Mouse (Mus musculus): Measurements from ENCODE around the gene Crkl. TPM values are rescaled to one million over a fixed set of nuclear protein-coding genes. Genes with fewer than 3 reads are reported as not detected.

The Crkl gene
- polyA plus RNA-seq, 1 experiment from 2014 or later, result 29.9 TPM

DNA sequence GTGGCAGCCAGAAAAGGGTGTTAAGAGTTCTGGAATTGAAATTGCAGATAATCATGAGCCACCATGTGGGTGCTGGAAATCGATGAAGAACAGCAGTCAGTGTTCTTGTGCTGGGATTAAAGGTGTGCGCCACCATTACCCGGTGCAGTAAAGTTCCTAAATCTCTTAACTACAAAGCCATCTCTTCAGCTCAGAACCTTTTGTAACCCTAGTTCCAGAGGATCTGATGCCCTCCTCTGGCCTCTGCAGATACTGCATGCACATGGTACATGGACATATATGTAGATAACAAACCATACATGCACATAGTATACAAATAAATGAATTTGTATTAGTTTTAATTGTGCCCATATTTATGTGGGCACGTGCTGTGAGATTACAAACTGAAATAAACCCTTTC lies 8.5 kb downstream of the Crkl start:
- H3K4me2 ChIP-seq (replicated peaks; ENCODE audit: low read depth), result no peak overlapping the region
- no peak overlapping the region for H3K4me3 ChIP-seq (ENCODE audit: low read depth, low read length)
- ATAC-seq, result no peak
- peaks cover 9% of the 10 kb centered on the region; the same call in 1 of the 2 replicates for H3K36me3 ChIP-seq (ENCODE audit: control insufficient read depth, insufficient read depth)
- H3K9ac ChIP-seq (ENCODE audit: low read depth, low read length), result no peak overlapping the region; the same call in 1 of the 2 replicates
- peak; percentile 69 for TF ChIP-seq CTCF (IDR thresholded peaks at IDR 0.05; ENCODE audit: low read depth)
- H3K9me3 ChIP-seq (ENCODE audit: control insufficient read depth), result no peaks in the 10 kb centered on the region
- H3K27ac ChIP-seq (ENCODE audit: low read depth, low read length), result no peak overlapping the region
- 0 out of 2 replicates have a peak, but pooled peaks cover 2% of the 10 kb centered on the region for H3K4me1 ChIP-seq (replicated peaks; ENCODE audit: control insufficient read depth, insufficient read depth, low read length)
- 85% methylated on average over 4 of the region's 4 CpGs for WGBS
- H3K27me3 ChIP-seq (replicated peaks; ENCODE audit: control insufficient read depth, insufficient read depth, low read length), result no peaks in the 10 kb centered on the region

DNA sequence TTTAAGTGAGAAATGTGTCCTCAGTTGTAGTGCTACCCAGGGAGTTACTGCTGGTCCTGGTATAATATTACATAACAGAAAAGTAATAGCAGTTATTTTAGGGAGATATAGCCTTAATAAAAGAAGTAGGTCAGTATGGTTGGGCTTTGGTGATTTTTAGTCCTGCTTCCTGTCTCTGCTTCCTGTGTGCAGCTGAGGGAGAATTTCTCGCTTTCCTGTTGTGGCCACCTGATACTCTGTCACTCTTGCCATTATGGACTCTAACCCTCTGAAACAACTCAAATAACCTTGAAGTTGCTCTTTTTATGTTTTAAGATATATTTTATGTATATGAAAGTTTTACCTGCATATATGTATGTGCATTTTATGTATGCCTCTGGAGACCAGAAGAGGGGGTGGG lies 9.8 kb downstream of the Crkl start:
- no peak for ATAC-seq
- Histone ChIP-seq H3K4me2 (replicated peaks; ENCODE audit: low read depth) (no peak overlapping the region), H3K9me3 (ENCODE audit: control insufficient read depth) (no peaks in the 10 kb centered on the region), H3K4me1 (replicated peaks; ENCODE audit: control insufficient read depth, insufficient read depth, low read length) (no peaks in the 10 kb centered on the region), H3K36me3 (ENCODE audit: control insufficient read depth, insufficient read depth) (peaks cover 6% of the 10 kb centered on the region; the same call in 1 of the 2 replicates), H3K9ac (ENCODE audit: low read depth, low read length) (no peak overlapping the region), H3K27me3 (replicated peaks; ENCODE audit: control insufficient read depth, insufficient read depth, low read length) (no peaks in the 10 kb centered on the region), H3K27ac (ENCODE audit: low read depth, low read length) (no peak overlapping the region), H3K4me3 (ENCODE audit: low read depth, low read length) (no peak overlapping the region)
- no peak for TF ChIP-seq CTCF (IDR thresholded peaks at IDR 0.05; ENCODE audit: low read depth)
- 56% methylated on average over 1 of the region's 1 CpGs for WGBS

- Histone ChIP-seq H3K4me1 (replicated peaks; ENCODE audit: control insufficient read depth, insufficient read depth, low read length) (no peaks in the 10 kb centered on the region), H3K4me2 (replicated peaks; ENCODE audit: low read depth) (no peak overlapping the region), H3K9ac (ENCODE audit: low read depth, low read length) (no peak overlapping the region), H3K27me3 (replicated peaks; ENCODE audit: control insufficient read depth, insufficient read depth, low read length) (no peaks in the 10 kb centered on the region), H3K27ac (ENCODE audit: low read depth, low read length) (no peak overlapping the region), H3K9me3 (ENCODE audit: control insufficient read depth) (no peaks in the 10 kb centered on the region), H3K4me3 (ENCODE audit: low read depth, low read length) (no peak overlapping the region), H3K36me3 (ENCODE audit: control insufficient read depth, insufficient read depth) (peaks cover 4% of the 10 kb centered on the region; the same call in 1 of the 2 replicates)
- WGBS, result 72% methylated on average over 2 of the region's 2 CpGs
- TF ChIP-seq CTCF (IDR thresholded peaks at IDR 0.05; ENCODE audit: low read depth), result no peak
- no peak for ATAC-seq
These were observed 11.4 kb downstream of the Crkl start for GRCm38 (mm10) chr16:17463184-17463583.

DNA sequence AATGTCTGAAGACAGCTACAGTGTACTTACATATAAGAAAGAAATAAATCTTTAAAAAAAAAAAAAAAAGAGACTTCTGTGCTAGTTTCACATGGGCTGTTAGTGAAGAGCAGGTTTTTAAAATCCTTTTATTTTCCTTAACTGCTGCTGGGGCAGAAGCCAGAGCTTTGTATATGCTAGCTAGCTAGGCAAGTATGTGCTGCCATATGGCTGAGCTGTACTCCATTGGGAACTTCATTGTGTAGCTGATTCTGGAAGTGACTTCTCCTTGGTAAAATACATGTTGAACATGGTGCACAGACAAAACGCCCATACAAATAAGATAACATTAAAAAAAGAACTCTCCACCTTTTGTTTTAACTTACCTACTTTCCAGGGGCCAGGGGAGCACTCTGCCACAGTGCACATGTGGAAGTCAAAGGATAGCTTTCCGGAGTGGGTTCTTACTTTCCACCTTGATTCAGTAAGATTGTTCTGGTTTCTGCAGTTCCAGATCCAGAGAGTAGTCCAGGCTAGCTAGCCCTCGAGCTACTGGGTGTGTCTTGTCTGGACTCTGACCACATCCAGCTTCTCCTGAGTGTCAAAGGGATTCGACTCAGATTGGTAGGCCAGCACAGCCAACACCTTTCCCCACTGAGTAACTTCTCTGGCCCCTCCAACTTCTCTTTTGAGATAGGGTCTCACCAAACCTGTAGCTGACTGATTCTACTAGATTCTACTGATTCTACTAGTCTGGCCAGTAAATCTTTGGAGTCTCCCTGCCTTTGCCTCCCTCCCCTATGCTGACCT lies 15.3 kb downstream of the Crkl start:
- no peak for TF ChIP-seq CTCF (IDR thresholded peaks at IDR 0.05; ENCODE audit: low read depth)
- H3K4me1 ChIP-seq (replicated peaks; ENCODE audit: control insufficient read depth, insufficient read depth, low read length), result no peaks in the 10 kb centered on the region
- no peak overlapping the region for H3K4me3 ChIP-seq (ENCODE audit: low read depth, low read length)
- ATAC-seq, result peak; percentile 73; the same call in 1 of the 2 replicates
- H3K27me3 ChIP-seq (replicated peaks; ENCODE audit: control insufficient read depth, insufficient read depth, low read length), result no peaks in the 10 kb centered on the region
- no peak overlapping the region for H3K9ac ChIP-seq (ENCODE audit: low read depth, low read length)
- peak overlapping the region; percentile 55 for H3K27ac ChIP-seq (ENCODE audit: low read depth, low read length)
- no peaks in the 10 kb centered on the region for H3K9me3 ChIP-seq (ENCODE audit: control insufficient read depth)
- WGBS, result 54% methylated on average over 4 of the region's 4 CpGs
- 0 out of 2 replicates have a peak overlapping the region, but pooled peaks have one; percentile 25 for H3K4me2 ChIP-seq (replicated peaks; ENCODE audit: low read depth)
- peaks cover 21% of the 10 kb centered on the region for H3K36me3 ChIP-seq (ENCODE audit: control insufficient read depth, insufficient read depth)

- no peak overlapping the region for H3K27ac ChIP-seq (ENCODE audit: low read depth, low read length)
- no peak overlapping the region for H3K9ac ChIP-seq (ENCODE audit: low read depth, low read length)
- no peak for TF ChIP-seq CTCF (IDR thresholded peaks at IDR 0.05; ENCODE audit: low read depth)
- no peak overlapping the region for H3K4me3 ChIP-seq (ENCODE audit: low read depth, low read length)
- no peaks in the 10 kb centered on the region for H3K4me1 ChIP-seq (replicated peaks; ENCODE audit: control insufficient read depth, insufficient read depth, low read length)
- no peak overlapping the region for H3K4me2 ChIP-seq (replicated peaks; ENCODE audit: low read depth)
- no peak for ATAC-seq
- no peaks in the 10 kb centered on the region for H3K9me3 ChIP-seq (ENCODE audit: control insufficient read depth)
- peaks cover 26% of the 10 kb centered on the region for H3K36me3 ChIP-seq (ENCODE audit: control insufficient read depth, insufficient read depth)
- 88% methylated on average over 6 of the region's 6 CpGs for WGBS
- no peaks in the 10 kb centered on the region for H3K27me3 ChIP-seq (replicated peaks; ENCODE audit: control insufficient read depth, insufficient read depth, low read length)
These were observed 20.7 kb downstream of the Crkl start for GRCm38 (mm10) chr16:17472498-17472897.

DNA sequence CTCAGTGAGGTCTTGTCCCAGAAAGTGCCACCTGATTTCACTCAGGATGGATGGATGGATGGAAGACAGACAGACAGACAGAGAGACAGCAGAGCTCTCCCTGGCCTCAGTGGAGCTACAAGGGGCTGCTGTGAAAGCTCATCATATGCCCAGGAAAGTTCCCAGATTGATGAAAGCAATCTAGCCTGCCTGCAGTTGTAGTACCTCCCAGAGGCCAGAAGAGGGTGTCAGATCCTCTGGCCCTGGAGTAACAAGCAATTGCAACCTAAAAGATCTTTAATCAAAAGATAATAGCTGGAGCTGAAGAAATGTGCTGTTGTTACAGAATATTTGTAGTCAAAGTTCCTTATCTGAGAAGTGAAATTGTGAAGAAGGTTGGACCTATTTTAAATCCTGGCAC lies 22.3 kb downstream of the Crkl start:
- Histone ChIP-seq H3K4me3 (ENCODE audit: low read depth, low read length) (no peak overlapping the region), H3K36me3 (ENCODE audit: control insufficient read depth, insufficient read depth) (peaks cover 23% of the 10 kb centered on the region), H3K4me1 (replicated peaks; ENCODE audit: control insufficient read depth, insufficient read depth, low read length) (no peaks in the 10 kb centered on the region), H3K27me3 (replicated peaks; ENCODE audit: control insufficient read depth, insufficient read depth, low read length) (no peaks in the 10 kb centered on the region), H3K9me3 (ENCODE audit: control insufficient read depth) (no peaks in the 10 kb centered on the region), H3K9ac (ENCODE audit: low read depth, low read length) (no peak overlapping the region), H3K27ac (ENCODE audit: low read depth, low read length) (no peak overlapping the region), H3K4me2 (replicated peaks; ENCODE audit: low read depth) (no peak overlapping the region)
- peak; percentile 81 for TF ChIP-seq CTCF (IDR thresholded peaks at IDR 0.05; ENCODE audit: low read depth)
- no peak for ATAC-seq

All from intestine, postnatal 0 days (tissue).